Mouse (Mus musculus): ENCODE measurements around the gene Gm39653. TPM values are rescaled to one million over a fixed set of nuclear protein-coding genes. Genes with fewer than 3 reads are reported as not detected.
A peak's percentile ranks its signal among the peaks of the same experiment; 100 is the strongest.

Gm39653 gene
- total and polyA plus RNA-seq, 3 experiments: not detected

GRCm38 (mm10) chr1:63576803-63577202 is 39.0 kb upstream of the Gm39653 start:
- Histone ChIP-seq H3K9me3 (replicated peaks) (no peaks in the 10 kb centered on the region), H3K4me3 (ENCODE audit: low read depth, low read length) (no peak overlapping the region), H3K4me1 (ENCODE audit: insufficient read depth, low read depth, low read length) (no peaks in the 10 kb centered on the region), H3K27me3 (ENCODE audit: insufficient read depth, low read length) (peaks cover 4% of the 10 kb centered on the region; the same call in 1 of the 2 replicates), H3K36me3 (replicated peaks) (no peaks in the 10 kb centered on the region)
- ATAC-seq (ENCODE audit: extremely low read depth, insufficient number of reproducible peaks, low FRiP score, poor library complexity, severe bottlenecking) (no peak), DNase-seq (ENCODE audit: low spot score) (no peak)
- TF ChIP-seq TAL1 (conservative IDR thresholded peaks at IDR 0.05; ENCODE audit: low read depth, low read length) (no peak), GATA1 (IDR thresholded peaks at IDR 0.05; ENCODE audit: borderline replicate concordance, low read length) (no peak), CTCF (IDR thresholded peaks at IDR 0.05; ENCODE audit: low read depth, low read length) (no peak), POLR2AphosphoS5 (IDR thresholded peaks at IDR 0.05; ENCODE audit: insufficient replicate concordance, low read depth, low read length) (no peak), GATA2 (IDR thresholded peaks at IDR 0.05; ENCODE audit: borderline replicate concordance, low read depth, low read length) (no peak)

GRCm38 (mm10) chr1:63579153-63579552 is 36.6 kb upstream of the Gm39653 start:
- no peaks in the 10 kb centered on the region for H3K36me3 ChIP-seq (replicated peaks)
- no peaks in the 10 kb centered on the region for H3K9me3 ChIP-seq (replicated peaks)
- TF ChIP-seq TAL1 (conservative IDR thresholded peaks at IDR 0.05; ENCODE audit: low read depth, low read length) (no peak), POLR2AphosphoS5 (IDR thresholded peaks at IDR 0.05; ENCODE audit: insufficient replicate concordance, low read depth, low read length) (no peak), GATA1 (IDR thresholded peaks at IDR 0.05; ENCODE audit: borderline replicate concordance, low read length) (no peak), CTCF (IDR thresholded peaks at IDR 0.05; ENCODE audit: low read depth, low read length) (no peak), GATA2 (IDR thresholded peaks at IDR 0.05; ENCODE audit: borderline replicate concordance, low read depth, low read length) (no peak)
- H3K4me3 ChIP-seq (ENCODE audit: low read depth, low read length): no peak overlapping the region
- peaks cover 4% of the 10 kb centered on the region; the same call in 1 of the 2 replicates for H3K27me3 ChIP-seq (ENCODE audit: insufficient read depth, low read length)
- ATAC-seq (ENCODE audit: extremely low read depth, insufficient number of reproducible peaks, low FRiP score, poor library complexity, severe bottlenecking): no peak
- no peaks in the 10 kb centered on the region for H3K4me1 ChIP-seq (ENCODE audit: insufficient read depth, low read depth, low read length)
- no peak for DNase-seq (ENCODE audit: low spot score)

GRCm38 (mm10) chr1:63586869-63587268 is 28.9 kb upstream of the Gm39653 start:
- Histone ChIP-seq H3K4me3 (ENCODE audit: low read depth, low read length) (no peak overlapping the region), H3K4me1 (ENCODE audit: insufficient read depth, low read depth, low read length) (no peaks in the 10 kb centered on the region), H3K9me3 (replicated peaks) (no peaks in the 10 kb centered on the region), H3K27me3 (ENCODE audit: insufficient read depth, low read length) (no peaks in the 10 kb centered on the region), H3K36me3 (replicated peaks) (no peaks in the 10 kb centered on the region)
- ATAC-seq (ENCODE audit: extremely low read depth, insufficient number of reproducible peaks, low FRiP score, poor library complexity, severe bottlenecking) (no peak), DNase-seq (ENCODE audit: low spot score) (no peak)
- no peak for TF ChIP-seq CTCF (IDR thresholded peaks at IDR 0.05; ENCODE audit: low read depth, low read length)
- TF ChIP-seq POLR2AphosphoS5 (IDR thresholded peaks at IDR 0.05; ENCODE audit: insufficient replicate concordance, low read depth, low read length): no peak
- TF ChIP-seq TAL1 (conservative IDR thresholded peaks at IDR 0.05; ENCODE audit: low read depth, low read length): no peak

DNA sequence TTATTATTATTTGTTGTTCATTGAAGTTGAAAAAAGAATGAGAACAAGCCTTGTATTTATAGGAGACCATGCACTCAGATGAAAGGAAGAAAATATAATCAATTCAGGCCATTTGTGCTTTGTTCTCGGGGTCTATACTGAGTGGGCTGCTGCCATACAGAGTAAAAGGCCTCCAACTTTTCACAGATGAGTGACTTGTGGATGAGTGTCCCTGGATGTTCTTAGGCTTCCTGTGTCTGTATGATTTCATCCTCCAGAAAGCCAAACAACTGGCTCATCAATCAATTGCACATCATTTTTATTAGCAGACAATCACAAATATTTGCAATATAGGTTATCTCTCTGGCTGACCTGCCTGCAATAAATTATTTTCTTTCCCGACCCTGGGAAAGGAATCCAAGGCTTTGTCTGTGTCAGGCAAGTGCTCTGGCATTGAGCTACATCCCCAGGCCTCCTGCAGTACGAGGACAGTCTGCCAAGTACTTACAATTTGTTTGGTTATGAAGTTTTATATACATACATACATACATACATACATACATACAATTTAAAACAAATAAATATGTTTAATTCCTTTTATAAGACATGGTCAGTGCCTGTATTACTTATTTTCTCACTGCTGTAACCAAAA is 11.8 kb upstream of the Gm39653 start:
- no peak overlapping the region for H3K4me3 ChIP-seq (ENCODE audit: low read depth, low read length)
- H3K9me3 ChIP-seq (replicated peaks): no peaks in the 10 kb centered on the region
- no peak for TF ChIP-seq TAL1 (conservative IDR thresholded peaks at IDR 0.05; ENCODE audit: low read depth, low read length)
- no peak for TF ChIP-seq CTCF (IDR thresholded peaks at IDR 0.05; ENCODE audit: low read depth, low read length)
- TF ChIP-seq GATA2 (IDR thresholded peaks at IDR 0.05; ENCODE audit: borderline replicate concordance, low read depth, low read length): no peak
- TF ChIP-seq POLR2AphosphoS5 (IDR thresholded peaks at IDR 0.05; ENCODE audit: insufficient replicate concordance, low read depth, low read length): no peak
- no peak for TF ChIP-seq GATA1 (IDR thresholded peaks at IDR 0.05; ENCODE audit: borderline replicate concordance, low read length)
- H3K27me3 ChIP-seq (ENCODE audit: insufficient read depth, low read length): no peaks in the 10 kb centered on the region
- no peak for DNase-seq (ENCODE audit: low spot score)
- no peaks in the 10 kb centered on the region for H3K36me3 ChIP-seq (replicated peaks)
- no peak for ATAC-seq (ENCODE audit: extremely low read depth, insufficient number of reproducible peaks, low FRiP score, poor library complexity, severe bottlenecking)
- no peaks in the 10 kb centered on the region for H3K4me1 ChIP-seq (ENCODE audit: insufficient read depth, low read depth, low read length)

GRCm38 (mm10) chr1:63609613-63610012 is 6.2 kb upstream of the Gm39653 start:
- Histone ChIP-seq H3K4me1 (ENCODE audit: insufficient read depth, low read depth, low read length) (no peaks in the 10 kb centered on the region; the same call in 1 of the 2 replicates), H3K4me3 (ENCODE audit: low read depth, low read length) (no peak overlapping the region), H3K36me3 (replicated peaks) (no peaks in the 10 kb centered on the region), H3K27me3 (ENCODE audit: insufficient read depth, low read length) (no peaks in the 10 kb centered on the region), H3K9me3 (replicated peaks) (no peaks in the 10 kb centered on the region)
- no peak for DNase-seq (ENCODE audit: low spot score)
- ATAC-seq (ENCODE audit: extremely low read depth, insufficient number of reproducible peaks, low FRiP score, poor library complexity, severe bottlenecking): no peak; the same call in 1 of the 2 replicates
- TF ChIP-seq POLR2AphosphoS5 (IDR thresholded peaks at IDR 0.05; ENCODE audit: insufficient replicate concordance, low read depth, low read length) (no peak), TAL1 (conservative IDR thresholded peaks at IDR 0.05; ENCODE audit: low read depth, low read length) (no peak), CTCF (IDR thresholded peaks at IDR 0.05; ENCODE audit: low read depth, low read length) (no peak)

DNA sequence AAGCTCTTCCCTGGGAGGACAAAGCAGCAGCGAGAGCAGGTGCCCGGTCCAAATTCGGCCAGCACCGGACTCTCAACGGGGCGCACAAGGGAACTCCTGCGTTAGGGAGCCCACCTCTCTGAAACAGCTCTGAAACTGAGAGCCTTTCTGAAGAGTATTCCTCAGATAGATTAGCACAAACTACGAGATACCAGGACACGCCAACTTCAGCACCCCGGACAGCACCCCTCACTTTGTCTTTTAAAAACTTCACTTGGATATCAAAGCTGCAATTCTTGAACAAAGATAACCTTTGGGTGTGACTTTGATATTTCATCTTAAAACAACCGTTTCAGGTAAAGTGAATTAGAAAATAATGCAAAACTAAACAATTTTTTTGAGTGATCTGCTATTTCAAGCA is 1.2 kb upstream of the Gm39653 start:
- TF ChIP-seq TAL1 (conservative IDR thresholded peaks at IDR 0.05; ENCODE audit: low read depth, low read length): no peak
- TF ChIP-seq CTCF (IDR thresholded peaks at IDR 0.05; ENCODE audit: low read depth, low read length): no peak
- TF ChIP-seq GATA1 (IDR thresholded peaks at IDR 0.05; ENCODE audit: borderline replicate concordance, low read length): no peak
- TF ChIP-seq GATA2 (IDR thresholded peaks at IDR 0.05; ENCODE audit: borderline replicate concordance, low read depth, low read length): no peak
- no peak for TF ChIP-seq POLR2AphosphoS5 (IDR thresholded peaks at IDR 0.05; ENCODE audit: insufficient replicate concordance, low read depth, low read length)
- H3K4me1 ChIP-seq (ENCODE audit: insufficient read depth, low read depth, low read length): no peaks in the 10 kb centered on the region; the same call in 1 of the 2 replicates
- H3K4me3 ChIP-seq (ENCODE audit: low read depth, low read length): no peak overlapping the region
- DNase-seq (ENCODE audit: low spot score): peak; percentile 6
- H3K9me3 ChIP-seq (replicated peaks): no peaks in the 10 kb centered on the region
- no peaks in the 10 kb centered on the region for H3K36me3 ChIP-seq (replicated peaks)
- H3K27me3 ChIP-seq (ENCODE audit: insufficient read depth, low read length): no peaks in the 10 kb centered on the region
- no peak for ATAC-seq (ENCODE audit: extremely low read depth, insufficient number of reproducible peaks, low FRiP score, poor library complexity, severe bottlenecking)
